Mouse (Mus musculus) brain, embryonic 14.5 days (tissue): ENCODE results near the gene Fbxo42. TPM values are rescaled to one million over a fixed set of nuclear protein-coding genes. Genes with fewer than 3 reads are reported as not detected.

Experiments
- DNase-seq: peaks from one replicate; pipeline ENCODE4 v3.0.0-alpha.2; 2011; ENCODE audit warnings: low read depth
- CTCF ChIP-seq: fragments of 200-500 bp; IDR thresholded peaks from 2 replicates; pipeline ENCODE4 v1.5.1; 2012; ENCODE audit warnings: inconsistent platforms, mild to moderate bottlenecking, moderate library complexity, borderline replicate concordance; ENCODE audit not compliant: insufficient read depth, insufficient read length; ENCODE audit errors: extremely low read depth
- POLR2A ChIP-seq: fragments of 200-500 bp; IDR thresholded peaks from 2 replicates; pipeline ENCODE4 v1.6.1; 2012; ENCODE audit warnings: mild to moderate bottlenecking, inconsistent platforms, borderline replicate concordance; ENCODE audit not compliant: poor library complexity, insufficient read depth, insufficient read length, severe bottlenecking; ENCODE audit errors: extremely low read depth
- polyA plus RNA-seq: library from polyadenylated mRNA; depleted of rRNA; stranded (reverse); fragments of >200 nt; gene quantifications from 2 replicates; pipeline ENCODE4 v1.2.3, GENCODE M21; 2012; rRNA removed

Gene Fbxo42
- polyA plus RNA-seq, 1 experiment, result 32.0 TPM

DNA sequence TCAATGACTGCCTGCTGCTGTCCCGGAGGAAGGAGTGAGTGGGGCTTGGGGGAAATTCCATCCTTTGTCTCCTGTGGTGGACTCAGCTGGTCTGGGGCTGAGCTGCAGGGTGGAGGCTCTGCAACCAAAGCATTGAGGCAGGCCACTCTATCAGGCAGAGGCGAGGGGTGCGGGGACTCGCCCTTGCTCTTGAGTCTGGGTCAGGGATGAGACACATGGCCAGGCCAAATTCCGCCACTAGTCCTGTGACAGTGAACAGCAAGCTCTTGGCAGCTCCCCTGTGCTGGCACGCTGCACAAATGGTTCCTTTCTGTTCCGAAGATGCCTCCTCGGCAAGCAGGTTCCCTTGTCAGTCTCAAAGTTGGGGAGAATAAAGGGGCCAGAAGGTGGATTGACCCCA is 103.4 kb downstream of the Fbxo42 start:
- no peak for DNase-seq
- TF ChIP-seq POLR2A (no peak), CTCF (no peak)

DNA sequence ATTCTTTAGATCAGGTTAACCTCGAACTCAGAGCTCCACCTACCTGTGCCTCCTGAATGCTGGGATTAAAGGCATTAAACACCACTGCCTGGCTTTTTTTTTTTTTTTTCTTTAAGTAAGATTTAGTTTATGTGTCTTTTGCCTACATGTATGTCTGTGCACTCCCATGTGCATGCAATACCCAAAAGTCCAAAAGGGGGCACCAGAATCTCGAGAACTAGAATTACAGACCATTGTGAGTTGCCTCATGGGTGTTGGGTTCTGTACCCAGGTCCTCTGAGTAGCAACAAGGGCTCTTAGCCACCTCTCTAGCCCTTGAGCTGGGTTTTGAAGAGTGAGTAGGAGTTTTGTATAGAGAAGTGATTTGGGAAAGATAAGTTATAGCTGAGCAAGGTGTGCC is 104.9 kb downstream of the Fbxo42 start:
- DNase-seq, result no peak
- TF ChIP-seq CTCF (no peak), POLR2A (no peak)

Other genes starting within 250 kb of the Fbxo42 start
- 0.43 and 0.67 TPM in 2 replicates for gene Padi2, start 241.6 kb upstream of the Fbxo42 start, polyA plus RNA-seq
- gene Sdhb, start 186.7 kb upstream of the Fbxo42 start, polyA plus RNA-seq, result 213 and 233 TPM in 2 replicates
- 260 and 278 TPM in 2 replicates for gene Atp13a2, start 161.0 kb upstream of the Fbxo42 start, polyA plus RNA-seq
- gene Mfap2, start 137.5 kb upstream of the Fbxo42 start, polyA plus RNA-seq, result 186 and 220 TPM in 2 replicates
- 40.4 and 42.5 TPM in 2 replicates for gene Crocc, start 87.4 kb upstream of the Fbxo42 start, polyA plus RNA-seq
- 58.5 and 74.2 TPM in 2 replicates for gene Necap2, start 69.6 kb upstream of the Fbxo42 start, polyA plus RNA-seq
- gene Spata21, start 59.6 kb upstream of the Fbxo42 start, polyA plus RNA-seq, result 0.05 TPM in 1 of 2 replicates, not detected in the other
- 34.1 and 46.0 TPM in 2 replicates for gene Szrd1, start 8.1 kb upstream of the Fbxo42 start, polyA plus RNA-seq
- gene Rsg1, start 66.0 kb downstream of the Fbxo42 start, polyA plus RNA-seq, result 5.2 and 5.5 TPM in 2 replicates
- 1.5 and 2.6 TPM in 2 replicates for gene Arhgef19, start 91.6 kb downstream of the Fbxo42 start, polyA plus RNA-seq
- 4.1 and 6.4 TPM in 2 replicates for gene Epha2, start 153.3 kb downstream of the Fbxo42 start, polyA plus RNA-seq
- gene Fam131c, start 220.3 kb downstream of the Fbxo42 start, polyA plus RNA-seq, result 21.3 and 29.0 TPM in 2 replicates